Mouse (Mus musculus): ENCODE data around the gene Cdkal1.

GRCm38 (mm10) chr13:29399908-29400307 lies 455.6 kb downstream of the Cdkal1 start:
- TF ChIP-seq CTCF (IDR thresholded peaks at IDR 0.05; ENCODE audit: low read depth) = no peak
- TF ChIP-seq EP300 (IDR thresholded peaks at IDR 0.05; ENCODE audit: low read depth) = no peak

All from liver, postnatal 0 days (tissue).